17 mouse cellular contexts compared by ENCODE assay signal in genomic region chr14:51093496-51093895, GRCm38 (mm10). TPM values are rescaled to one million over a fixed set of nuclear protein-coding genes. Genes with fewer than 3 reads are reported as not detected.
DNase-seq lines count a peak whose midpoint lies in the region; ATAC-seq lines count a peak whose summit lies in the region.
"Had no signal": no experiment of that assay in that cellular context is flagged by ENCODE, and none has a peak within 500 bp of the region (broad histone marks: within the 10 kb centered on the region; RNA-seq: fewer than 3 reads in every experiment).

No protein-coding gene starts in this region.

- H3K4me1 ChIP-seq in hindbrain, embryonic 16.5 days (ENCODE audit: control insufficient read depth, insufficient read depth, low read depth, low read length) = no peaks in the 10 kb centered on the region
- H3K4me1 ChIP-seq in hindbrain, embryonic 13.5 days (replicated peaks) = 0 out of 2 replicates have a peak, but pooled peaks cover 9% of the 10 kb centered on the region
- peaks cover 6% of the 10 kb centered on the region; the same call in 1 of the 2 replicates for H3K4me1 ChIP-seq in midbrain, embryonic 16.5 days (ENCODE audit: control insufficient read depth, insufficient read depth, low read length)
- no peaks in the 10 kb centered on the region for H3K4me1 ChIP-seq in midbrain, embryonic 11.5 days (ENCODE audit: control insufficient read depth, insufficient read depth, low read length)
- H3K4me1 ChIP-seq: forebrain, embryonic 10.5 days had no signal

- no peak overlapping the region for H3K27ac ChIP-seq in hindbrain, embryonic 16.5 days (ENCODE audit: low read depth, low read length)
- no peak overlapping the region for H3K27ac ChIP-seq in hindbrain, embryonic 13.5 days
- no peak overlapping the region for H3K27ac ChIP-seq in midbrain, embryonic 16.5 days (ENCODE audit: low read length)
- H3K27ac ChIP-seq in midbrain, embryonic 11.5 days (ENCODE audit: low read depth, low read length) = no peak overlapping the region
- H3K27ac ChIP-seq: forebrain, embryonic 10.5 days; hindbrain, embryonic 12.5 days; kidney, embryonic 15.5 days; limb, embryonic 13.5 days had no signal

- H3K9ac ChIP-seq in hindbrain, embryonic 16.5 days (ENCODE audit: low read depth, low read length) = no peak overlapping the region
- no peak overlapping the region for H3K9ac ChIP-seq in hindbrain, embryonic 13.5 days
- H3K9ac ChIP-seq in midbrain, embryonic 16.5 days (ENCODE audit: low read depth, low read length) = no peak overlapping the region
- no peak overlapping the region for H3K9ac ChIP-seq in midbrain, embryonic 11.5 days (ENCODE audit: low read length)
- H3K9ac ChIP-seq: hindbrain, embryonic 12.5 days; kidney, embryonic 15.5 days; limb, embryonic 13.5 days had no signal

- no peak for ATAC-seq in hindbrain, embryonic 16.5 days
- ATAC-seq in hindbrain, embryonic 13.5 days (ENCODE audit: low FRiP score) = no peak
- ATAC-seq in midbrain, embryonic 16.5 days = no peak
- ATAC-seq in midbrain, embryonic 11.5 days (ENCODE audit: low FRiP score) = no peak

- 40% methylated on average over 3 of the region's 3 CpGs for WGBS in hindbrain, embryonic 16.5 days
- 38% methylated on average over 3 of the region's 3 CpGs for WGBS in hindbrain, embryonic 13.5 days
- WGBS in midbrain, embryonic 16.5 days = 25% methylated on average over 3 of the region's 3 CpGs
- WGBS in midbrain, embryonic 11.5 days = 42% methylated on average over 3 of the region's 3 CpGs

- H3K27me3 ChIP-seq in hindbrain, embryonic 16.5 days (replicated peaks; ENCODE audit: control insufficient read depth, insufficient read depth, low read length) = no peaks in the 10 kb centered on the region
- no peaks in the 10 kb centered on the region for H3K27me3 ChIP-seq in hindbrain, embryonic 13.5 days
- H3K27me3 ChIP-seq in midbrain, embryonic 16.5 days (ENCODE audit: control insufficient read depth, insufficient read depth, low read depth, low read length) = no peaks in the 10 kb centered on the region
- no peaks in the 10 kb centered on the region for H3K27me3 ChIP-seq in midbrain, embryonic 11.5 days (ENCODE audit: control insufficient read depth, insufficient read depth, low read length)
- no peaks in the 10 kb centered on the region for H3K27me3 ChIP-seq in splenic B cell, adult 2 months (ENCODE audit: control insufficient read depth, insufficient read depth, low read length, poor library complexity, severe bottlenecking)
- H3K27me3 ChIP-seq: hindbrain, embryonic 12.5 days; kidney, embryonic 15.5 days; limb, embryonic 13.5 days; megakaryocyte, embryonic 14.5 days had no signal

- DNase-seq in midbrain, embryonic 11.5 days (ENCODE audit: low spot score, missing footprints) = no peak
- DNase-seq in NIH3T3 (ENCODE audit: low read depth) = peak; percentile 38
- DNase-seq in splenic B cell, adult 2 months (ENCODE audit: low read depth, low spot score) = peak; percentile 65
- DNase-seq in cerebellum, adult 9-11 months = no peak
- no peak for DNase-seq in thymus, postnatal 10 days (ENCODE audit: low spot score in 2 of 2)
- DNase-seq: adrenal gland, adult 8-10 months; thymus, postnatal 14 days had no signal

- H3K4me3 ChIP-seq in hindbrain, embryonic 16.5 days (ENCODE audit: low read length) = no peak overlapping the region
- H3K4me3 ChIP-seq in hindbrain, embryonic 13.5 days = no peak overlapping the region
- no peak overlapping the region for H3K4me3 ChIP-seq in midbrain, embryonic 16.5 days (ENCODE audit: low read depth, low read length)
- H3K4me3 ChIP-seq in midbrain, embryonic 11.5 days (ENCODE audit: low read depth, low read length) = no peak overlapping the region
- H3K4me3 ChIP-seq: forebrain, embryonic 10.5 days; hindbrain, embryonic 12.5 days; kidney, embryonic 15.5 days; limb, embryonic 13.5 days; megakaryocyte, embryonic 14.5 days had no signal

- no peaks in the 10 kb centered on the region for H3K9me3 ChIP-seq in hindbrain, embryonic 16.5 days (ENCODE audit: control insufficient read depth, low read length)
- no peaks in the 10 kb centered on the region for H3K9me3 ChIP-seq in hindbrain, embryonic 13.5 days
- H3K9me3 ChIP-seq in midbrain, embryonic 16.5 days (replicated peaks; ENCODE audit: control insufficient read depth, low read length, poor library complexity, severe bottlenecking) = no peaks in the 10 kb centered on the region
- H3K9me3 ChIP-seq in midbrain, embryonic 11.5 days (ENCODE audit: control insufficient read depth, low read length) = no peaks in the 10 kb centered on the region
- H3K9me3 ChIP-seq: forebrain, embryonic 10.5 days; hindbrain, embryonic 12.5 days; kidney, embryonic 15.5 days; limb, embryonic 13.5 days; megakaryocyte, embryonic 14.5 days had no signal

- H3K36me3 ChIP-seq in hindbrain, embryonic 16.5 days (ENCODE audit: control insufficient read depth, insufficient read depth, low read length) = no peaks in the 10 kb centered on the region
- H3K36me3 ChIP-seq in hindbrain, embryonic 13.5 days = no peaks in the 10 kb centered on the region
- no peaks in the 10 kb centered on the region for H3K36me3 ChIP-seq in midbrain, embryonic 16.5 days (ENCODE audit: control insufficient read depth, insufficient read depth, low read length)
- H3K36me3 ChIP-seq in midbrain, embryonic 11.5 days (ENCODE audit: control insufficient read depth, insufficient read depth, low read length) = no peaks in the 10 kb centered on the region
- no peaks in the 10 kb centered on the region for H3K36me3 ChIP-seq in splenic B cell, adult 2 months (ENCODE audit: control insufficient read depth, insufficient read depth, low read length, poor library complexity, severe bottlenecking)
- H3K36me3 ChIP-seq: forebrain, embryonic 10.5 days; hindbrain, embryonic 12.5 days; kidney, embryonic 15.5 days; limb, embryonic 13.5 days had no signal

- H3K4me2 ChIP-seq in hindbrain, embryonic 16.5 days (ENCODE audit: low read length) = peak overlapping the region; percentile 13
- no peak overlapping the region for H3K4me2 ChIP-seq in hindbrain, embryonic 13.5 days
- peak overlapping the region; percentile 12; the same call in 1 of the 2 replicates for H3K4me2 ChIP-seq in midbrain, embryonic 16.5 days (ENCODE audit: low read length)
- no peak overlapping the region for H3K4me2 ChIP-seq in midbrain, embryonic 11.5 days
- H3K4me2 ChIP-seq: hindbrain, embryonic 12.5 days; kidney, embryonic 15.5 days; limb, embryonic 13.5 days had no signal

RNA-seq across cellular contexts. Expression of gene Ang, which starts 2.5 kb away (rescaled TPM):
- polyA plus RNA-seq in hindbrain, embryonic 16.5 days (2015; fragmentation: Nextera tagmentation; extraction: Ambion mirVana) = 5.1 and 6.2 TPM in 2 replicates
- 4.1 and 4.4 TPM in 2 replicates for polyA plus RNA-seq in hindbrain, embryonic 13.5 days (2015; fragmentation: Nextera tagmentation; extraction: Ambion mirVana)
- polyA plus RNA-seq in midbrain, embryonic 16.5 days (2015; fragmentation: Nextera tagmentation; extraction: Ambion mirVana) = 3.1 and 3.2 TPM in 2 replicates
- polyA plus RNA-seq in midbrain, embryonic 11.5 days (2014; fragmentation: Nextera tagmentation; extraction: Ambion mirVana) = 1.5 and 2.4 TPM in 2 replicates

RNA-seq across cellular contexts. Expression of gene Rnase4, which starts 2.6 kb away (rescaled TPM):
- 18.2 and 19.8 TPM in 2 replicates for polyA plus RNA-seq in hindbrain, embryonic 16.5 days (2015; fragmentation: Nextera tagmentation; extraction: Ambion mirVana)
- polyA plus RNA-seq in hindbrain, embryonic 13.5 days (2015; fragmentation: Nextera tagmentation; extraction: Ambion mirVana) = 15.3 and 17.5 TPM in 2 replicates
- polyA plus RNA-seq in midbrain, embryonic 16.5 days (2015; fragmentation: Nextera tagmentation; extraction: Ambion mirVana) = 13.6 and 15.2 TPM in 2 replicates
- 12.3 and 14.9 TPM in 2 replicates for polyA plus RNA-seq in midbrain, embryonic 11.5 days (2014; fragmentation: Nextera tagmentation; extraction: Ambion mirVana)

RNA-seq across cellular contexts. Expression of gene Olfr750, which starts 19.3 kb away (rescaled TPM):
- polyA plus RNA-seq in hindbrain, embryonic 16.5 days (2015; fragmentation: Nextera tagmentation; extraction: Ambion mirVana) = 0.03 TPM in 1 of 2 replicates, not detected in the other
- polyA plus RNA-seq in hindbrain, embryonic 13.5 days (2015; fragmentation: Nextera tagmentation; extraction: Ambion mirVana) = 0.05 TPM in 1 of 2 replicates, not detected in the other
- 0.07 TPM in 1 of 2 replicates, not detected in the other for polyA plus RNA-seq in midbrain, embryonic 16.5 days (2015; fragmentation: Nextera tagmentation; extraction: Ambion mirVana)
- polyA plus RNA-seq in midbrain, embryonic 11.5 days (2014; fragmentation: Nextera tagmentation; extraction: Ambion mirVana) = not detected in 2 replicates
- polyA plus RNA-seq: forebrain, embryonic 10.5 days; hindbrain, embryonic 12.5 days; kidney, embryonic 15.5 days; neural tube, embryonic 11.5 days; spleen, adult 2 months had no signal

RNA-seq across cellular contexts. Expression of gene Eddm3b, which starts 20.7 kb away (rescaled TPM):
- not detected in 2 replicates for polyA plus RNA-seq in hindbrain, embryonic 16.5 days (2015; fragmentation: Nextera tagmentation; extraction: Ambion mirVana)
- not detected in 2 replicates for polyA plus RNA-seq in hindbrain, embryonic 13.5 days (2015; fragmentation: Nextera tagmentation; extraction: Ambion mirVana)
- not detected in 2 replicates for polyA plus RNA-seq in midbrain, embryonic 16.5 days (2015; fragmentation: Nextera tagmentation; extraction: Ambion mirVana)
- polyA plus RNA-seq in midbrain, embryonic 11.5 days (2014; fragmentation: Nextera tagmentation; extraction: Ambion mirVana) = not detected in 2 replicates
- polyA plus RNA-seq: forebrain, embryonic 10.5 days; hindbrain, embryonic 12.5 days; limb, embryonic 13.5 days; neural tube, embryonic 11.5 days; spleen, adult 2 months had no signal

RNA-seq across cellular contexts. Expression of gene Rnase6, which starts 30.2 kb away (rescaled TPM):
- polyA plus RNA-seq in hindbrain, embryonic 16.5 days (2015; fragmentation: Nextera tagmentation; extraction: Ambion mirVana) = 0.84 and 0.93 TPM in 2 replicates
- 0.25 and 0.47 TPM in 2 replicates for polyA plus RNA-seq in hindbrain, embryonic 13.5 days (2015; fragmentation: Nextera tagmentation; extraction: Ambion mirVana)
- 0.77 and 0.91 TPM in 2 replicates for polyA plus RNA-seq in midbrain, embryonic 16.5 days (2015; fragmentation: Nextera tagmentation; extraction: Ambion mirVana)
- polyA plus RNA-seq in midbrain, embryonic 11.5 days (2014; fragmentation: Nextera tagmentation; extraction: Ambion mirVana) = 0.12 TPM in 1 of 2 replicates, not detected in the other

Comparison
In these comparisons a context has a peak if more than half of its experiments do, and no peak if none do; other contexts are left out.
1. H3K4me2 ChIP-seq: peak in hindbrain, embryonic 16.5 days (single experiment) and midbrain, embryonic 16.5 days (single experiment); none in hindbrain, embryonic 13.5 days (single experiment) and midbrain, embryonic 11.5 days (single experiment).
2. DNase-seq: peak in NIH3T3 (single experiment) and splenic B cell, adult 2 months (single experiment); none in midbrain, embryonic 11.5 days (single experiment), cerebellum, adult 9-11 months (single experiment) and thymus, postnatal 10 days (0 of 2).